Mouse (Mus musculus): ENCODE data around the gene Rhoj.
"Not testable (repeated sequence)": the region's sequence is repeated elsewhere in the genome, so short reads cannot be mapped to it uniquely, and the experiment has no call there.

Gene Rhoj

GRCm38 (mm10) chr12:75391526-75391925 is 83.4 kb downstream of the Rhoj start:
- DNase-seq (ENCODE audit: low spot score in 2 of 2) = no peak

GRCm38 (mm10) chr12:75394011-75394773 is 86.1 kb downstream of the Rhoj start:
- DNase-seq (ENCODE audit: low spot score in 2 of 2) = no peak

- no peak for DNase-seq (ENCODE audit: low spot score in 2 of 2)
These were observed 88.5 kb downstream of the Rhoj start for GRCm38 (mm10) chr12:75396616-75397015.

GRCm38 (mm10) chr12:75397077-75397476 is 89.0 kb downstream of the Rhoj start:
- peak in 1 of 2 experiments; percentile 6 for DNase-seq (ENCODE audit: low spot score in 2 of 2)

- no peak for DNase-seq (ENCODE audit: low spot score in 2 of 2)
These were observed 104.8 kb downstream of the Rhoj start for GRCm38 (mm10) chr12:75412964-75413363.

- DNase-seq (ENCODE audit: low spot score in 2 of 2) = no peak
These were observed 106.9 kb downstream of the Rhoj start for GRCm38 (mm10) chr12:75414991-75415390.

GRCm38 (mm10) chr12:75416681-75417080 is 108.6 kb downstream of the Rhoj start, which contains the start of gene Gphb5:
TSS of gene Gphb5 (minus strand) at chr12:75416781.
- DNase-seq (ENCODE audit: low spot score in 2 of 2) = no peak

- no peak for DNase-seq (ENCODE audit: low spot score in 2 of 2)
These were observed 116.2 kb downstream of the Rhoj start for GRCm38 (mm10) chr12:75424359-75424758.

- no peak for DNase-seq (ENCODE audit: low spot score in 2 of 2)
These were observed 116.7 kb downstream of the Rhoj start for GRCm38 (mm10) chr12:75424817-75425216.

- no peak for DNase-seq (ENCODE audit: low spot score in 2 of 2)
These were observed 117.8 kb downstream of the Rhoj start for GRCm38 (mm10) chr12:75425882-75426281.

GRCm38 (mm10) chr12:75428719-75429118 is 120.6 kb downstream of the Rhoj start:
- DNase-seq (ENCODE audit: low spot score in 2 of 2) = no peak

- no peak for DNase-seq (ENCODE audit: low spot score in 2 of 2)
These were observed 121.7 kb downstream of the Rhoj start for GRCm38 (mm10) chr12:75429685-75430396.

- not testable (repeated sequence) for DNase-seq (ENCODE audit: low spot score in 2 of 2)
These were observed 124.3 kb downstream of the Rhoj start for GRCm38 (mm10) chr12:75432400-75432799.

- no peak for DNase-seq (ENCODE audit: low spot score in 2 of 2)
These were observed 138.1 kb downstream of the Rhoj start for GRCm38 (mm10) chr12:75446245-75446644.

GRCm38 (mm10) chr12:75448921-75449320 is 140.8 kb downstream of the Rhoj start:
- peak in 1 of 2 experiments; percentile 36 for DNase-seq (ENCODE audit: low spot score in 2 of 2)

- DNase-seq (ENCODE audit: low spot score in 2 of 2) = no peak
These were observed 141.4 kb downstream of the Rhoj start for GRCm38 (mm10) chr12:75449475-75449966.

- DNase-seq (ENCODE audit: low spot score in 2 of 2) = peak in 1 of 2 experiments; percentile 23
These were observed 141.9 kb downstream of the Rhoj start for GRCm38 (mm10) chr12:75450011-75450410.

GRCm38 (mm10) chr12:75450592-75450991 is 142.5 kb downstream of the Rhoj start:
- DNase-seq (ENCODE audit: low spot score in 2 of 2) = no peak

All from urinary bladder, postnatal 36 days (tissue).